Mouse (Mus musculus) heart, embryonic 11.5 days (tissue): Measurements from ENCODE around the gene Mthfsd. TPM values are rescaled to one million over a fixed set of nuclear protein-coding genes. Genes with fewer than 3 reads are reported as not detected.
A peak's percentile ranks its signal among the peaks of the same experiment; 100 is the strongest.

Experiments
- ATAC-seq: fragments of 200-750 bp; cut with Nextera tagmentation; replicated peaks from 2 replicates; pipeline ENCODE4 v1.8.0; 2017; ENCODE audit warnings: moderate library complexity; ENCODE audit not compliant: insufficient number of reproducible peaks, low FRiP score, low TSS enrichment
- H3K27ac ChIP-seq: fragments of 300-500 bp; sonication (generic); 2 replicates; pipeline ENCODE4 v1.5.1; 2014; ENCODE audit warnings: mild to moderate bottlenecking, low read depth, low read length
- H3K27me3 ChIP-seq: fragments of 300-500 bp; sonication (generic); 2 replicates; pipeline ENCODE4 v1.6.1; 2014; ENCODE audit warnings: mild to moderate bottlenecking, low read length, mixed read lengths; ENCODE audit not compliant: control insufficient read depth, insufficient read depth
- H3K36me3 ChIP-seq: fragments of 300-500 bp; sonication (generic); 2 replicates; pipeline ENCODE4 v1.6.1; 2014; ENCODE audit warnings: mild to moderate bottlenecking, low read length, moderate library complexity, mixed read lengths; ENCODE audit not compliant: control insufficient read depth, insufficient read depth
- H3K4me1 ChIP-seq: fragments of 300-500 bp; sonication (generic); 2 replicates; pipeline ENCODE4 v1.6.1; 2014; ENCODE audit warnings: low read length; ENCODE audit not compliant: control insufficient read depth, insufficient read depth
- H3K4me2 ChIP-seq: fragments of 300-500 bp; sonication (generic); 2 replicates; pipeline ENCODE4 v1.6.1; 2014; ENCODE audit warnings: mild to moderate bottlenecking, moderate library complexity
- H3K4me3 ChIP-seq: fragments of 300-500 bp; sonication (generic); 2 replicates; pipeline ENCODE4 v1.5.1; 2014; ENCODE audit warnings: low read depth, low read length
- H3K9ac ChIP-seq: fragments of 300-500 bp; sonication (generic); 2 replicates; pipeline ENCODE4 v1.6.1; 2014; ENCODE audit warnings: mild to moderate bottlenecking, low read depth, low read length, moderate library complexity
- H3K9me3 ChIP-seq: fragments of 300-500 bp; sonication (generic); replicated peaks from 2 replicates; pipeline ENCODE4 v1.6.1; 2016; ENCODE audit warnings: low read length; ENCODE audit not compliant: control insufficient read depth
- WGBS: fragments of 180-500 bp; shearing (Covaris S2); extraction: QIAGEN DNeasy Blood & Tissue Kit; methylation state at CpG from one replicate; pipeline ENCODE4 v1.1.7; 2014; ENCODE audit not compliant: insufficient replicate concordance; 5-methylcytosine and 5-hydroxymethylcytosine counted together
- polyA plus RNA-seq: library from polyadenylated mRNA; unstranded; fragments of >200 nt; fragmentation: Nextera tagmentation; extraction: Ambion mirVana; gene quantifications from 2 replicates; pipeline ENCODE4 v1.2.1, GENCODE M21; 2014

The Mthfsd gene
- polyA plus RNA-seq, 1 experiment from 2014 or later = 45.1 TPM

DNA sequence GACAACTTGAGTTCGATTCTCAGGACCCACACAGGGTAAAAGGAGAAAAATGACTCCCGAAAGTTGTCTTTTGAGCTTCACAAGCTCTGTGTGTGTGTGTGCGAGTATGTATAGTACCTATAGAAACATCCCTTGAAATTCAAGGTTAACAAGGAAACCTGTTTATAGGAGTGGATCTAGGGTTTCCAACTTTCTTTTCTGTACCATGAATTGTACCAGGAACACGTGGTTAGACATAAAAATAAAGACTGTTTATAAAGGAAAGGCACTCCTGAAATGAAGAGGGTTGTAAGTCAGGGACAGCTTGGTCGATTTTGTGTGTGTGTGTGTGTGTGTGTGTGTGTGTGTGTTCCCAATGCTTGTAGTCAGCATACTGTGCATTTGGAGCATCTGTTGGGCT lies 465 bp upstream of the Mthfsd start:
- H3K36me3 ChIP-seq = no peaks in the 10 kb centered on the region
- WGBS = 16% methylated on average over 5 of the region's 5 CpGs
- peak overlapping the region; percentile 69 for H3K4me2 ChIP-seq
- H3K4me1 ChIP-seq = peaks cover 14% of the 10 kb centered on the region
- no peak for ATAC-seq
- H3K4me3 ChIP-seq = peak overlapping the region; percentile 88
- H3K9me3 ChIP-seq = no peaks in the 10 kb centered on the region
- H3K9ac ChIP-seq = peak overlapping the region; percentile 93
- no peak overlapping the region for H3K27ac ChIP-seq
- peaks cover 7% of the 10 kb centered on the region for H3K27me3 ChIP-seq

DNA sequence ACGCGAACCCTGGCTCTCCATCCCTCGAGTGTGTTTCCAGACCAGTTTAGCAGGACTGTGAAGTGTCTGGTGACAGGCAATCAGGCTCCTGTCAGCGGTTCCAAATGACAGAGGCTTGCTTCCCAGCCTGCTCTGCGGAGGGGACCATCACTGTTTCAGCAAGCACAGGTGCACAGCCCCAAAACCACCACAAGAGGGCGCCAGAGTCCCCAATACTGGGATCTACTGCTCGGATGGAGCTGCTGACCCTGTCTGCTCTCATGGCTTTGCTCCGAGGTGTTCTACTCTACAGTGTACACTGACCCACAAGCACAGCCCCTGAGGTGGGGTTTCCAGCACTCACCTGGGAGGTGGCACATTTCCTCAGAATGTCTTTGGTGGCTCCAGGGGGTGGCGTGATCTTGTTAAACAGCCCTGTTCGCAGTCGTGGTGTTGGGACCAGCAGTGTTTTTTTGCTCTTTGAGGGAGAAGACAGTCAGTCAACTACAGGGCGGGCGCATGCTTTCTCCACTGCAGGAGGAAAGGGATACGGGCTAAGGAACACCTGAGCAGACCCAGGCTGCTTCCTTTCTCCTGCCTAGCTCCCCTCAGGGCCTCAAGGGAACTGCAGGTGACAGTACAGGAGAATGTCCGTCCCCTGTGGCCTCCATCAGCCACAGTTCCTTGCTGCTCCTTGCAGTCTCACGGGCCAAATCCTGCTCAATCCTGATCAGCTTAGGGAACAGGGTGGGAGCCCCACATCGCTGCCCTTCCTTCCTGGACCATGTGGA lies 4.0 kb downstream of the Mthfsd start:
- Histone ChIP-seq H3K27me3 (peaks cover 10% of the 10 kb centered on the region), H3K4me3 (no peak overlapping the region), H3K4me1 (peaks cover 14% of the 10 kb centered on the region), H3K9ac (no peak overlapping the region), H3K4me2 (no peak overlapping the region), H3K9me3 (no peaks in the 10 kb centered on the region), H3K36me3 (peaks cover 22% of the 10 kb centered on the region), H3K27ac (no peak overlapping the region)
- WGBS = 41% methylated on average over 17 of the region's 17 CpGs
- ATAC-seq = 0 out of 2 replicates have a peak, but pooled peaks have one; percentile 3

DNA sequence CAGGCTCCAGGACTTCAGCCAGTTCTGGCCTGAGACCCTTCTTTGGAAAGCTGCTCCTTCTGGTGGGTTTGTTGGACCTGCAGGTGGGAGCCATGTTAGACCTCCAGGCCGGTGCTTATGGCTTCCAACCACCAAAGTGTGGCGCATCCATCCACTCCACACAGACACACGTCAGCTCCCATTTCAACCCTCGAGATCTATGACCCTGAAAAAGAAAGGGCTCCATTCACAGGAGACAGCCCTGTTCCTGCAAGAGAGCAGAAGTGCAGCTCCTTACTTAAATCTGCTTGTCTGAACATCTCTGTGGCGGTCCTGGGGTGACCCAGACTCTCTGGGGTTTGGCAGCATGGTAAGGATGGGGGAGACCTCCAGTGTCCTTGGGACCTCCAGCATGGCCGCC lies 14.7 kb downstream of the Mthfsd start:
- Histone ChIP-seq H3K27ac (no peak overlapping the region), H3K27me3 (peaks cover 60% of the 10 kb centered on the region), H3K9me3 (no peaks in the 10 kb centered on the region), H3K4me2 (no peak overlapping the region), H3K36me3 (peaks cover 9% of the 10 kb centered on the region), H3K9ac (no peak overlapping the region), H3K4me1 (peaks cover 3% of the 10 kb centered on the region), H3K4me3 (no peak overlapping the region)
- 60% methylated on average over 6 of the region's 6 CpGs for WGBS
- ATAC-seq = no peak

DNA sequence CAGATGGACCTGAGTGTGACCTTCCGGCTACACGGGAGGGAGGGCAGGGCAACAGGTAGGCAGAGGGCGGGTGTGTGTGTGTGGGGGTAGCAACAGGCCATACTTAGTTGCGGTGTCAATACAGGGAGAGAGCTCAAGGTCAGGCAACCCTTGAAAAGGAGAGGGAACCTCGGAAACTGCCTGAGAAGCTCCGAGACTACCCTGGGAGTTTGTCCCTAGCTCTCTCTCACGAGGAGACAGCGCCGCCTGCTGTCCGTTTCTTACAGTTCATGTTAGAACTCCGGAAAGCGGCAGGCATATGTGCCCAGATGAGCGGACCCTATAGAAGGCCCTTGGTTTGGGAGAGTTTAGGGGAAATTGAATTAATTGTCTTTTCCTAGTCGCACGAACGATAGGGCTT lies 15.6 kb downstream of the Mthfsd start:
- peak; percentile 35; the same call in 1 of the 2 replicates for ATAC-seq
- H3K9me3 ChIP-seq = no peaks in the 10 kb centered on the region

DNA sequence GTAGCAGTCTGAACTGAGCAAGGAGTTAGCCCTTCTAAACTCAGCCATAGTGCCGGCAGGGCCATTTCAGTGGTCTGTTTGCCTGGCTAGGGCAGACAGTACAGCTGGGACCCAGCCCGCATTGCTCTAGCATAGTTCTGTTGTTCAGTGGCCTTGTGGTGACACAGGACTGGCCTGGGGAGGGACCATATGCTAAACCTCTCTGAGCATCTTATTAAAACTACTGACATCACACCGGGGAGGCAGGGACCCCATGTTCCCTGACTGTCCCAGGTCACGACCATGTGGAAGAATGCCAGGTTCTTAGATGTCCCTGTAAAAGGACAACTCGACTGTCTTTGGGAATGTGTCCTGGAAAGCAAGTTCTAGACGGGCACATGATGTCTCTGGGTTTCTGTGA lies 16.1 kb downstream of the Mthfsd start:
- peaks cover 2% of the 10 kb centered on the region for H3K36me3 ChIP-seq
- H3K4me1 ChIP-seq = peaks cover 3% of the 10 kb centered on the region
- ATAC-seq = peak; percentile 11; the same call in 1 of the 2 replicates
- H3K9ac ChIP-seq = no peak overlapping the region
- no peak overlapping the region for H3K4me3 ChIP-seq
- no peaks in the 10 kb centered on the region for H3K9me3 ChIP-seq
- no peak overlapping the region for H3K27ac ChIP-seq
- H3K4me2 ChIP-seq = no peak overlapping the region
- H3K27me3 ChIP-seq = peaks cover 72% of the 10 kb centered on the region
- WGBS = 22% methylated on average over 6 of the region's 6 CpGs

More for the DNA sequence above, 15.6 kb downstream of the Mthfsd start:
- H3K27me3 ChIP-seq = peaks cover 67% of the 10 kb centered on the region
- peaks cover 3% of the 10 kb centered on the region for H3K4me1 ChIP-seq
- H3K4me2 ChIP-seq = no peak overlapping the region
- H3K9ac ChIP-seq = no peak overlapping the region
- no peak overlapping the region for H3K27ac ChIP-seq
- 5% methylated on average over 16 of the region's 16 CpGs for WGBS
- H3K36me3 ChIP-seq = peaks cover 5% of the 10 kb centered on the region
- no peak overlapping the region for H3K4me3 ChIP-seq

DNA sequence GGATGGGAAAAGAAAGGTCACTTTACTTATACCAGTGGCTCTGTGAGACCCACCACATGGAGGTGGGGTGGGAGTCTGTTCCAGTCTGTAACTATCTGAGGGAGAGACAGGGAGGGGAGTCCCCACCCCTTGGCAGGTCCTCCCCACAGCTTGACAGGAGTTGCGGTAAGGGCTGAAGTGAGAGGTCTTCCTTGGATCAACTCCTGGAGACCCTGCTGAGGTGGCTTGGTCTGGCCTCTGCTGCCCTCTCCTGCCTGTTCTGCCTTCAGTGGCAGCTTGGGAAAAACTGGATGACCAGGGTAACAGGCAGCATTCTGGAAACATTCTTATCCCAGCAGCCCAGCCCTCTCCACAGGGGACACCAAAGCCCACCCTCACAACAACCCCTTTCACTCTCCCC lies 17.5 kb downstream of the Mthfsd start:
- no peak for ATAC-seq
- 6% methylated on average over 1 of the region's 1 CpGs for WGBS
- no peak overlapping the region for H3K4me2 ChIP-seq
- H3K36me3 ChIP-seq = no peaks in the 10 kb centered on the region
- H3K27ac ChIP-seq = no peak overlapping the region
- H3K4me3 ChIP-seq = no peak overlapping the region
- H3K9me3 ChIP-seq = no peaks in the 10 kb centered on the region
- H3K27me3 ChIP-seq = peaks cover 86% of the 10 kb centered on the region
- no peak overlapping the region for H3K9ac ChIP-seq
- H3K4me1 ChIP-seq = peaks cover 3% of the 10 kb centered on the region

DNA sequence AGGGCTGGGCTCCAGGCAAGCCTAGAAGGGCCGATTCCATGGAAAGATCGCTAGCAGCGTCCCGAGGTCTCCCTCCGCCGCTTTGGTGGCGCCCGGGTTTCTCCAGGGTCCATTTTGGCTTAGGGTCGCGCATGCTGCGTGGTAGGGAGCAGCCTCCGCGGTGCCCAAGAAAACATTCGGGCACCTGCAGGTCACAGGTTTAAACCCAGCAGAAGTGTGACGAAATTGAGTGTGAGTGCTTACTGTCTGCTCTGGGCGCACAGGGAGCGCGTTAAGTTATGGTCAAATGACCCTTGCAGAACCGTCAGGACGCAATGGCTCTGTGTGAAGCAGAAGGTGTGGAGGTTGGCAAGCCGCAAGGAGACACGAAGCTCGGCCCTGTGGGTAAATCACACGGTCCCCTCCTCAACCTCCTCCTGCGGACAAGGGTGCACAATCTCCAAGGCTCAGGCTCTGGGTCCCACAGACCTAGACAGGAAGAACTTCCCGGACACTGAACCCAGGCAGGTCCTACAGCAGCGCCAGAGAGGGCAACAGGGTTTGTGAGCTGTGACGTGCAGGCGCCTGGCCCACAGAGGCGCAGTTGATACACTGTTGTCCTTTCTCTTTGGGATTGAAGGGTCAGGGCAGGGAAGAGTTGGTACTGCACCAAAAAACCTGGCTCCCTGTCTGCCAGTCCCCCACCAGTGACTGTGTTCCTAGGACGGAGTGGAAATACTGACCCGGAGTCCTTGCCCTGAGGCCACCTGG lies 18.4 kb downstream of the Mthfsd start:
- no peak overlapping the region for H3K27ac ChIP-seq
- peak overlapping the region; percentile 14 for H3K4me3 ChIP-seq
- no peak for ATAC-seq
- peak overlapping the region; percentile 29; the same call in 1 of the 2 replicates for H3K9ac ChIP-seq
- H3K36me3 ChIP-seq = no peaks in the 10 kb centered on the region
- peaks cover 7% of the 10 kb centered on the region for H3K4me1 ChIP-seq
- H3K4me2 ChIP-seq = peak overlapping the region; percentile 27
- no peaks in the 10 kb centered on the region for H3K9me3 ChIP-seq
- 9% methylated on average over 32 of the region's 32 CpGs for WGBS
- peaks cover 93% of the 10 kb centered on the region for H3K27me3 ChIP-seq

DNA sequence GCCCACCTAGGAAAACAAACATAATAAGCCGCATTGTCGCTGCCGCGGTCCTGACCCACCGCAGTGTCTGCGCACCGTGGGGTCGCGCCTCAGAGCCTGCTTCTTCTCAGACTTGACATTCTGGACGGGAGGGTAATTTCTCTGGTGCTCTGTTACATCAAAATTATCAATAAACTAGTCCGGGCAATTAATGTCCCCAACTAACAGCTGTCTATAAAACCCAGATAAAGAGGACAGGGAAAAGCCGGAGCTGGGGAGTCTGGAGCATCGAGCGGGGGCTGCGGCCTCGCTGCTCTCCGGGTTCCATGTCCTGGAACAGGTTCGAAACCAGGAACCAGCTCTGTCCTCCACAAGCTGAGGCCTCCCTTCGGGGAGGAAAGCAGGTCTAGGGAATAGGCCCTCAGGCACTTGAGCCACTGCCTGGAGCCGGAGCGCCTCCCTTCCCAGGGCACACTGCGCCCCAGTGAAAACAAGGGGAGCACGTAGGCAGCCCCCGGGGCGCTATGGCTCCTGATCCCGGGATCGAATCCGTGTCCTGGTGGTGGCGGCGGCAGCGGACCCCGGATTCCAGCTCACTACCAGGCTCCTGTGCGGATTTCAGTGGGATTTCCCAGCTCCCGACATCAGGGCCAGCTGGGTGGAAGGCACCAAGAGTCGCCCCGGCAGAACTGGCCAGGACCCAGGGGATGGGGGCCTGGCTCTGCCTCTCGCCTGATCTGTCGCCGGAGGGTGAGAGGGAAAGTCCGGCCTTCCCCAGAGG lies 19.1 kb downstream of the Mthfsd start:
- 2% methylated on average over 40 of the region's 40 CpGs for WGBS
- peak overlapping the region; percentile 14 for H3K4me3 ChIP-seq
- ATAC-seq = no peak
- peak overlapping the region; percentile 27 for H3K4me2 ChIP-seq
- no peaks in the 10 kb centered on the region for H3K36me3 ChIP-seq
- peaks cover 96% of the 10 kb centered on the region for H3K27me3 ChIP-seq
- peak overlapping the region; percentile 29; the same call in 1 of the 2 replicates for H3K9ac ChIP-seq
- H3K9me3 ChIP-seq = no peaks in the 10 kb centered on the region
- H3K27ac ChIP-seq = no peak overlapping the region
- H3K4me1 ChIP-seq = peaks cover 14% of the 10 kb centered on the region
